10 mouse cellular contexts compared by ENCODE assay signal in genomic region chr1:73758110-73759061, GRCm38 (mm10).
A peak's percentile ranks its signal among the peaks of the same experiment; 100 is the strongest.
DNase-seq lines count a peak whose midpoint lies in the region; ATAC-seq and TF ChIP-seq lines count a peak whose summit lies in the region.
"Had no signal": no experiment of that assay in that cellular context is flagged by ENCODE, and none has a peak within 500 bp of the region (broad histone marks: within the 10 kb centered on the region; RNA-seq: fewer than 3 reads in every experiment).

No protein-coding gene starts in this region.

- no peak for TF ChIP-seq CTCF in kidney, adult 2 months (conservative IDR thresholded peaks at IDR 0.05; ENCODE audit: insufficient read depth, insufficient read length, low read depth, low read length)

- no peaks in the 10 kb centered on the region for H3K9me3 ChIP-seq in kidney, embryonic 16.5 days (ENCODE audit: low read length)
- no peaks in the 10 kb centered on the region for H3K9me3 ChIP-seq in forebrain, embryonic 15.5 days
- no peaks in the 10 kb centered on the region for H3K9me3 ChIP-seq in limb, embryonic 12.5 days

- WGBS in kidney, embryonic 16.5 days, result 41% methylated on average over 11 of the region's 11 CpGs
- 63% methylated on average over 11 of the region's 11 CpGs for WGBS in kidney, adult 2 months
- 28% methylated on average over 11 of the region's 11 CpGs for WGBS in forebrain, embryonic 15.5 days
- 8% methylated on average over 11 of the region's 11 CpGs for WGBS in limb, embryonic 12.5 days

- H3K9ac ChIP-seq in kidney, embryonic 16.5 days (replicated peaks; ENCODE audit: low read length), result no peak overlapping the region
- H3K9ac ChIP-seq in forebrain, embryonic 15.5 days (replicated peaks), result no peak overlapping the region
- no peak overlapping the region for H3K9ac ChIP-seq in limb, embryonic 12.5 days (replicated peaks)

- H3K27ac ChIP-seq in kidney, embryonic 16.5 days (ENCODE audit: low read length), result no peak overlapping the region
- H3K27ac ChIP-seq in kidney, adult 2 months (ENCODE audit: insufficient read depth, low read depth, low read length), result no peak overlapping the region
- H3K27ac ChIP-seq in forebrain, embryonic 15.5 days (replicated peaks), result no peak overlapping the region
- H3K27ac ChIP-seq in limb, embryonic 12.5 days, result peak overlapping the region; percentile 77; the same call in 1 of the 2 replicates

- H3K4me1 ChIP-seq in kidney, embryonic 16.5 days (ENCODE audit: insufficient read depth, low read length), result no peaks in the 10 kb centered on the region; the same call in 1 of the 2 replicates
- H3K4me1 ChIP-seq in kidney, adult 2 months (ENCODE audit: control insufficient read depth, insufficient read depth, low read length), result no peaks in the 10 kb centered on the region
- H3K4me1 ChIP-seq in forebrain, embryonic 15.5 days, result no peaks in the 10 kb centered on the region
- peaks cover 37% of the 10 kb centered on the region for H3K4me1 ChIP-seq in limb, embryonic 12.5 days (replicated peaks)

- H3K36me3 ChIP-seq in kidney, embryonic 16.5 days (ENCODE audit: insufficient read depth, low read length), result no peaks in the 10 kb centered on the region
- H3K36me3 ChIP-seq in kidney, adult 2 months (ENCODE audit: control insufficient read depth, insufficient read depth, low read length), result no peaks in the 10 kb centered on the region
- H3K36me3 ChIP-seq in forebrain, embryonic 15.5 days, result no peaks in the 10 kb centered on the region
- no peaks in the 10 kb centered on the region for H3K36me3 ChIP-seq in limb, embryonic 12.5 days

- no peak overlapping the region for H3K4me3 ChIP-seq in kidney, embryonic 16.5 days (ENCODE audit: low read length)
- no peak overlapping the region for H3K4me3 ChIP-seq in kidney, adult 2 months (ENCODE audit: insufficient read depth, low read depth, low read length)
- no peak overlapping the region for H3K4me3 ChIP-seq in forebrain, embryonic 15.5 days
- H3K4me3 ChIP-seq in limb, embryonic 12.5 days (replicated peaks), result no peak overlapping the region

- no peak for DNase-seq in kidney, adult 2 months
- DNase-seq in skeletal muscle tissue, adult 2 months (ENCODE audit: low read depth, low spot score), result peak; percentile 50
- no peak for DNase-seq in left cerebral cortex, adult 11 months (ENCODE audit: low spot score)
- DNase-seq in urinary bladder, postnatal 14 days (ENCODE audit: low spot score), result no peak
- DNase-seq in natural killer cell, adult 2 months (ENCODE audit: low spot score in 2 of 2), result no peak
- DNase-seq: heart, postnatal 10 days; layer of hippocampus, postnatal 36 days had no signal

- ATAC-seq in kidney, embryonic 16.5 days (ENCODE audit: low FRiP score, low TSS enrichment), result 0 out of 2 replicates have a peak, but pooled peaks have one; percentile 9
- peak; percentile 41; the same call in 1 of the 2 replicates for ATAC-seq in forebrain, embryonic 15.5 days (replicated peaks)
- peak; percentile 90 for ATAC-seq in limb, embryonic 12.5 days (ENCODE audit: insufficient number of reproducible peaks, insufficient read depth, low FRiP score, low TSS enrichment, low read depth)

- no peak for TF ChIP-seq POLR2A in kidney, adult 2 months (IDR thresholded peaks at IDR 0.05; ENCODE audit: low read depth, low read length)

- no peak overlapping the region for H3K4me2 ChIP-seq in kidney, embryonic 16.5 days (replicated peaks; ENCODE audit: low read depth, low read length)
- no peak overlapping the region for H3K4me2 ChIP-seq in forebrain, embryonic 15.5 days (replicated peaks)
- H3K4me2 ChIP-seq in limb, embryonic 12.5 days, result peak overlapping the region; percentile 31

- H3K27me3 ChIP-seq in kidney, embryonic 16.5 days (ENCODE audit: insufficient read depth, low read length), result no peaks in the 10 kb centered on the region
- no peaks in the 10 kb centered on the region for H3K27me3 ChIP-seq in kidney, adult 2 months (replicated peaks; ENCODE audit: control insufficient read depth, insufficient read depth, low read length)
- no peaks in the 10 kb centered on the region for H3K27me3 ChIP-seq in forebrain, embryonic 15.5 days
- H3K27me3 ChIP-seq in limb, embryonic 12.5 days, result no peaks in the 10 kb centered on the region

Comparison
In these comparisons a context has a peak if more than half of its experiments do, and no peak if none do; other contexts are left out.
1. ATAC-seq: peak in every context shown above with its lines; median percentile 90 in limb, embryonic 12.5 days; 41 in forebrain, embryonic 15.5 days; 9 in kidney, embryonic 16.5 days.